In genomic region chr6:144444367-144444766, GRCm38 (mm10) we compare ENCODE assay signal across 24 mouse cellular contexts.
DNase-seq lines count a peak whose midpoint lies in the region; ATAC-seq and TF ChIP-seq lines count a peak whose summit lies in the region.
"Had no signal": no experiment of that assay in that cellular context is flagged by ENCODE, and none has a peak within 500 bp of the region (broad histone marks: within the 10 kb centered on the region; RNA-seq: fewer than 3 reads in every experiment).

No protein-coding gene starts in this region.

- no peak for TF ChIP-seq CTCF in kidney, adult 2 months (conservative IDR thresholded peaks at IDR 0.05; ENCODE audit: insufficient read depth, insufficient read length, low read depth, low read length)

- no peak overlapping the region for H3K4me3 ChIP-seq in kidney, adult 2 months (ENCODE audit: insufficient read depth, low read depth, low read length)
- no peak overlapping the region for H3K4me3 ChIP-seq in forebrain, embryonic 14.5 days (ENCODE audit: low read depth, low read length)
- H3K4me3 ChIP-seq: embryonic facial prominence, embryonic 12.5 days; embryonic facial prominence, embryonic 15.5 days; forebrain, embryonic 15.5 days; heart, adult 2 months; heart, embryonic 10.5 days; heart, embryonic 13.5 days; hindbrain, embryonic 12.5 days; hindbrain, embryonic 15.5 days had no signal

- no peaks in the 10 kb centered on the region for H3K9me3 ChIP-seq in forebrain, embryonic 14.5 days (replicated peaks; ENCODE audit: control insufficient read depth, low read length)
- H3K9me3 ChIP-seq: embryonic facial prominence, embryonic 12.5 days; embryonic facial prominence, embryonic 15.5 days; forebrain, embryonic 15.5 days; heart, embryonic 10.5 days; heart, embryonic 13.5 days; hindbrain, embryonic 12.5 days; hindbrain, embryonic 15.5 days had no signal

- WGBS in kidney, adult 2 months: 69% methylated on average over 5 of the region's 5 CpGs
- WGBS in forebrain, embryonic 14.5 days: 88% methylated on average over 5 of the region's 5 CpGs

- H3K27me3 ChIP-seq in kidney, adult 2 months (replicated peaks; ENCODE audit: control insufficient read depth, insufficient read depth, low read length): no peaks in the 10 kb centered on the region
- H3K27me3 ChIP-seq in forebrain, embryonic 14.5 days (replicated peaks; ENCODE audit: control insufficient read depth, insufficient read depth, low read length): no peaks in the 10 kb centered on the region
- H3K27me3 ChIP-seq: embryonic facial prominence, embryonic 12.5 days; embryonic facial prominence, embryonic 15.5 days; forebrain, embryonic 15.5 days; heart, embryonic 13.5 days; hindbrain, embryonic 12.5 days; hindbrain, embryonic 15.5 days had no signal

- ATAC-seq in megakaryocyte, adult 5-6 weeks (ENCODE audit: poor library complexity, severe bottlenecking): peak; percentile 19; the same call in 1 of the 2 replicates
- no peak for ATAC-seq in forebrain, embryonic 14.5 days
- ATAC-seq: CD4-positive, CD25-positive, alpha-beta regulatory T cell, adult 4 months; forebrain, embryonic 15.5 days had no signal

- H3K27ac ChIP-seq in kidney, adult 2 months (ENCODE audit: insufficient read depth, low read depth, low read length): no peak overlapping the region
- no peak overlapping the region for H3K27ac ChIP-seq in forebrain, embryonic 14.5 days (ENCODE audit: low read depth, low read length)
- H3K27ac ChIP-seq: embryonic facial prominence, embryonic 12.5 days; embryonic facial prominence, embryonic 15.5 days; forebrain, embryonic 15.5 days; heart, adult 2 months; heart, embryonic 10.5 days; heart, embryonic 13.5 days; hindbrain, embryonic 12.5 days; hindbrain, embryonic 15.5 days had no signal

- no peaks in the 10 kb centered on the region for H3K4me1 ChIP-seq in kidney, adult 2 months (ENCODE audit: control insufficient read depth, insufficient read depth, low read length)
- no peaks in the 10 kb centered on the region; the same call in 1 of the 2 replicates for H3K4me1 ChIP-seq in forebrain, embryonic 14.5 days (ENCODE audit: control insufficient read depth, insufficient read depth, low read length)
- H3K4me1 ChIP-seq: embryonic facial prominence, embryonic 12.5 days; embryonic facial prominence, embryonic 15.5 days; heart, embryonic 10.5 days; heart, embryonic 13.5 days had no signal

- H3K9ac ChIP-seq in forebrain, embryonic 14.5 days (ENCODE audit: low read length): no peak overlapping the region
- H3K9ac ChIP-seq: embryonic facial prominence, embryonic 12.5 days; embryonic facial prominence, embryonic 15.5 days; forebrain, embryonic 15.5 days; heart, embryonic 13.5 days; hindbrain, embryonic 12.5 days; hindbrain, embryonic 15.5 days had no signal

- peak; percentile 61 for DNase-seq in heart, adult 11 months
- no peak for DNase-seq in heart, postnatal 14 days
- peak; percentile 2 for DNase-seq in MEL-GATA-1-ER (ENCODE audit: extremely low read depth, low read depth)
- no peak for DNase-seq in kidney, adult 2 months
- no peak for DNase-seq in forebrain, embryonic 14.5 days (ENCODE audit: low spot score)
- DNase-seq in embryo, embryonic 10.5 days (ENCODE audit: low spot score): no peak
- DNase-seq: adrenal gland, adult 8-10 months; adrenal gland, postnatal 25 days; B cell, adult 2 months; cerebellum, adult 11-12 months; cerebellum, adult 8-10 months; cerebellum, postnatal 10 days; cerebellum, postnatal 36 days; gastrocnemius, postnatal 25 days; heart, adult 2 months had no signal

- no peak overlapping the region for H3K4me2 ChIP-seq in forebrain, embryonic 14.5 days (ENCODE audit: low read length)
- H3K4me2 ChIP-seq: embryonic facial prominence, embryonic 12.5 days; embryonic facial prominence, embryonic 15.5 days; forebrain, embryonic 15.5 days; heart, embryonic 13.5 days; hindbrain, embryonic 12.5 days; hindbrain, embryonic 15.5 days had no signal

- intact Hi-C loops in heart, postnatal 14 days (cut with DNase I): no loop called here

- no peaks in the 10 kb centered on the region for H3K36me3 ChIP-seq in kidney, adult 2 months (ENCODE audit: control insufficient read depth, insufficient read depth, low read length)
- H3K36me3 ChIP-seq in forebrain, embryonic 14.5 days (ENCODE audit: control insufficient read depth, insufficient read depth, low read length): no peaks in the 10 kb centered on the region
- H3K36me3 ChIP-seq: embryonic facial prominence, embryonic 12.5 days; embryonic facial prominence, embryonic 15.5 days; forebrain, embryonic 15.5 days; heart, embryonic 10.5 days; heart, embryonic 13.5 days; hindbrain, embryonic 12.5 days; hindbrain, embryonic 15.5 days had no signal

- no peak for TF ChIP-seq POLR2A in kidney, adult 2 months (IDR thresholded peaks at IDR 0.05; ENCODE audit: low read depth, low read length)

Comparison
In these comparisons a context has a peak if more than half of its experiments do, and no peak if none do; other contexts are left out.
1. DNase-seq: peak in heart, adult 11 months (single experiment) and MEL-GATA-1-ER (single experiment); none in heart, postnatal 14 days (0 of 2), kidney, adult 2 months (single experiment), forebrain, embryonic 14.5 days (single experiment) and embryo, embryonic 10.5 days (single experiment).